In genomic region chr10:59222271-59223101, GRCm38 (mm10) we compare ENCODE assay signal across 8 mouse cellular contexts. TPM values are rescaled to one million over a fixed set of nuclear protein-coding genes. Genes with fewer than 3 reads are reported as not detected.
A peak's percentile ranks its signal among the peaks of the same experiment; 100 is the strongest.
DNase-seq lines count a peak whose midpoint lies in the region; ATAC-seq and TF ChIP-seq lines count a peak whose summit lies in the region.

No protein-coding gene starts in this region.

- intact Hi-C loops in left cerebral cortex, adult 2 months (cut with DNase I), result loop anchor here (5.0 kb wide), 1 partner anchor 55 kb away; no protein-coding TSS in a partner anchor

- H3K79me2 ChIP-seq in macrophage (ENCODE audit: inconsistent target), result peaks cover 86% of the 10 kb centered on the region

- 2% methylated on average over 49 of the region's 49 CpGs for WGBS in hindbrain, embryonic 13.5 days
- 9% methylated on average over 49 of the region's 49 CpGs for WGBS in macrophage (ENCODE audit: missing documents)

- no peak for ATAC-seq in erythroblast, adult 5-6 weeks (replicated peaks; ENCODE audit: low FRiP score, poor library complexity, severe bottlenecking)
- peak; percentile 43 for ATAC-seq in hindbrain, embryonic 13.5 days (ENCODE audit: low FRiP score)

- DNase-seq in cerebellum, adult 9-10 months, result peak; percentile 55
- peak; percentile 16 to 29 for DNase-seq in frontal cortex, postnatal 36 days (ENCODE audit: low spot score in 2 of 2)
- DNase-seq in left cerebral cortex, adult 2 months (ENCODE audit: extremely low spot score in 1 of 2, low spot score in 2 of 2), result peak; percentile 18 to 21
- peak; percentile 48 to 59 for DNase-seq in right cerebral cortex, postnatal 10 days (ENCODE audit: low spot score in 2 of 2)

- H3K27me3 ChIP-seq in erythroblast, embryonic 14.5 days (ENCODE audit: control insufficient read depth), result peaks cover 64% of the 10 kb centered on the region
- H3K27me3 ChIP-seq in hindbrain, embryonic 13.5 days, result no peaks in the 10 kb centered on the region

- peak overlapping the region; percentile 100 for H3K4me2 ChIP-seq in hindbrain, embryonic 13.5 days

- H3K4me3 ChIP-seq in erythroblast, embryonic 14.5 days (replicated peaks), result peak overlapping the region; percentile 65
- peak overlapping the region; percentile 84 for H3K4me3 ChIP-seq in hindbrain, embryonic 13.5 days
- H3K4me3 ChIP-seq in left cerebral cortex, adult 2 months, result peak overlapping the region; percentile 97
- H3K4me3 ChIP-seq in macrophage (ENCODE audit: inconsistent target), result peak overlapping the region; percentile 73

- peaks cover 20% of the 10 kb centered on the region for H3K4me1 ChIP-seq in erythroblast, embryonic 14.5 days (ENCODE audit: control insufficient read depth)
- peaks cover 29% of the 10 kb centered on the region for H3K4me1 ChIP-seq in hindbrain, embryonic 13.5 days (replicated peaks)

- peaks cover 9% of the 10 kb centered on the region; the same call in 1 of the 2 replicates for H3K9me3 ChIP-seq in erythroblast, embryonic 14.5 days (ENCODE audit: control insufficient read depth, low read length)
- no peaks in the 10 kb centered on the region for H3K9me3 ChIP-seq in hindbrain, embryonic 13.5 days

- peak overlapping the region; percentile 86 for H3K9ac ChIP-seq in hindbrain, embryonic 13.5 days

- H3K27ac ChIP-seq in hindbrain, embryonic 13.5 days, result peak overlapping the region; percentile 97
- H3K27ac ChIP-seq in left cerebral cortex, adult 2 months, result peak overlapping the region; percentile 97
- peak overlapping the region; percentile 37 for H3K27ac ChIP-seq in macrophage

- H3K36me3 ChIP-seq in erythroblast, embryonic 14.5 days (ENCODE audit: control insufficient read depth), result no peaks in the 10 kb centered on the region
- H3K36me3 ChIP-seq in hindbrain, embryonic 13.5 days, result no peaks in the 10 kb centered on the region
- H3K36me3 ChIP-seq in macrophage (ENCODE audit: inconsistent target), result no peaks in the 10 kb centered on the region

- TF ChIP-seq CTCF in left cerebral cortex, adult 2 months (IDR thresholded peaks at IDR 0.05), result no peak; the same call in 1 of the 2 replicates

RNA-seq across cellular contexts. Expression of gene Sowahc, which starts 0.7 kb away (rescaled TPM):
- polyA plus RNA-seq in erythroblast, embryonic 14.5 days (2012), result 0.01 TPM in 1 of 2 replicates, not detected in the other
- 5.6 and 6.5 TPM in 2 replicates for total RNA-seq in erythroblast, adult 5-6 weeks (2015; ENCODE audit: low replicate concordance)
- 3.9 and 5.9 TPM in 2 replicates for total RNA-seq in erythroblast, adult 5-6 weeks (2017; ENCODE audit: low replicate concordance)
- 17.0 TPM in 2 replicates for polyA plus RNA-seq in hindbrain, embryonic 13.5 days (2015; fragmentation: Nextera tagmentation; extraction: Ambion mirVana)
- 1 to 10 TPM; 7.1 to 7.7 TPM for total RNA-seq in left cerebral cortex, adult 2 months (2021)
- total RNA-seq in macrophage (2018; cell fraction: chromatin; rRNA removed), result 100 to 1,000 TPM in 6 of 26 experiments, 10 to 100 TPM in 20; 14.5 to 135 (median 64.2) TPM
- 100 to 1,000 TPM in 6 of 26 experiments, 10 to 100 TPM in 20; 10.2 to 171 (median 41.6) TPM for total RNA-seq in macrophage (2018; cell fraction: cytosol; rRNA removed)
- 100 to 1,000 TPM in 18 of 26 experiments, 10 to 100 TPM in 8; 19.9 to 213 (median 131) TPM for total RNA-seq in macrophage (2018; cell fraction: nucleus; rRNA removed)
- 4.8 to 13.0 TPM (median 11.4 TPM) in 3 replicates for polyA plus RNA-seq in macrophage (2018)

RNA-seq across cellular contexts. Expression of gene Sept10, which starts 0.8 kb away (rescaled TPM):
- not detected in 2 replicates for polyA plus RNA-seq in erythroblast, embryonic 14.5 days (2012)
- total RNA-seq in erythroblast, adult 5-6 weeks (2015; ENCODE audit: low replicate concordance), result 1.7 and 2.3 TPM in 2 replicates
- 3.2 and 4.8 TPM in 2 replicates for total RNA-seq in erythroblast, adult 5-6 weeks (2017; ENCODE audit: low replicate concordance)
- polyA plus RNA-seq in hindbrain, embryonic 13.5 days (2015; fragmentation: Nextera tagmentation; extraction: Ambion mirVana), result 19.6 and 22.7 TPM in 2 replicates
- 1 to 10 TPM; 6.6 to 6.9 TPM for total RNA-seq in left cerebral cortex, adult 2 months (2021)
- total RNA-seq in macrophage (2018; cell fraction: chromatin; rRNA removed), result 10 to 100 TPM in 19 of 26 experiments, 1 to 10 TPM in 7; 7.7 to 21.8 (median 14.4) TPM
- 10 to 100 TPM in 5 of 26 experiments, 1 to 10 TPM in 21; 6.5 to 11.9 (median 7.7) TPM for total RNA-seq in macrophage (2018; cell fraction: cytosol; rRNA removed)
- total RNA-seq in macrophage (2018; cell fraction: nucleus; rRNA removed), result 10 to 100 TPM in 15 of 26 experiments, 1 to 10 TPM in 11; 6.0 to 20.0 (median 10.2) TPM
- 5.6 to 10.3 TPM (median 8.2 TPM) in 3 replicates for polyA plus RNA-seq in macrophage (2018)

Comparison
In these comparisons a context has a peak if more than half of its experiments do, and no peak if none do; other contexts are left out.
1. H3K27ac ChIP-seq: peak in every context shown above with its lines; median percentile 97 in hindbrain, embryonic 13.5 days; 97 in left cerebral cortex, adult 2 months; 37 in macrophage.